ENCODE assay signal across 10 mouse cellular contexts in genomic region chr13:83718431-83719410, GRCm38 (mm10).
DNase-seq lines count a peak whose midpoint lies in the region; ATAC-seq and TF ChIP-seq lines count a peak whose summit lies in the region.
"Had no signal": no experiment of that assay in that cellular context is flagged by ENCODE, and none has a peak within 500 bp of the region (broad histone marks: within the 10 kb centered on the region; RNA-seq: fewer than 3 reads in every experiment).

No protein-coding gene starts in this region.

- no peaks in the 10 kb centered on the region for H3K36me3 ChIP-seq in hindbrain, embryonic 11.5 days (ENCODE audit: control insufficient read depth, insufficient read depth, low read length)
- no peaks in the 10 kb centered on the region for H3K36me3 ChIP-seq in midbrain, embryonic 15.5 days (replicated peaks)
- H3K36me3 ChIP-seq in liver, embryonic 11.5 days (ENCODE audit: control insufficient read depth, insufficient read depth, low read length): no peaks in the 10 kb centered on the region

- TF ChIP-seq CTCF in brain, embryonic 14.5 days (IDR thresholded peaks at IDR 0.05; ENCODE audit: borderline replicate concordance, extremely low read depth, insufficient read depth, insufficient read length): no peak

- 1% methylated on average over 10 of the region's 10 CpGs for WGBS in hindbrain, embryonic 11.5 days
- WGBS in midbrain, embryonic 15.5 days: 18% methylated on average over 10 of the region's 10 CpGs
- 9% methylated on average over 10 of the region's 10 CpGs for WGBS in liver, embryonic 11.5 days

- no peaks in the 10 kb centered on the region for H3K9me3 ChIP-seq in hindbrain, embryonic 11.5 days (ENCODE audit: control insufficient read depth, low read length)
- no peaks in the 10 kb centered on the region for H3K9me3 ChIP-seq in midbrain, embryonic 15.5 days
- H3K9me3 ChIP-seq in liver, embryonic 11.5 days (ENCODE audit: control insufficient read depth, low read length): no peaks in the 10 kb centered on the region

- H3K4me3 ChIP-seq in hindbrain, embryonic 11.5 days (ENCODE audit: low read depth, low read length): peak overlapping the region; percentile 48; the same call in 1 of the 2 replicates
- H3K4me3 ChIP-seq in midbrain, embryonic 15.5 days: peak overlapping the region; percentile 50
- no peak overlapping the region for H3K4me3 ChIP-seq in liver, embryonic 11.5 days (ENCODE audit: low read depth, low read length)

- TF ChIP-seq POLR2A in brain, embryonic 14.5 days (IDR thresholded peaks at IDR 0.05; ENCODE audit: borderline replicate concordance, extremely low read depth, insufficient read depth, insufficient read length, poor library complexity, severe bottlenecking): no peak

- H3K4me2 ChIP-seq in hindbrain, embryonic 11.5 days (replicated peaks; ENCODE audit: low read depth, low read length): peak overlapping the region; percentile 60
- H3K4me2 ChIP-seq in midbrain, embryonic 15.5 days: peak overlapping the region; percentile 62
- H3K4me2 ChIP-seq in liver, embryonic 11.5 days: no peak overlapping the region
- H3K4me2 ChIP-seq: heart, embryonic 11.5 days; lung, embryonic 14.5 days had no signal

- H3K4me1 ChIP-seq in hindbrain, embryonic 11.5 days (replicated peaks; ENCODE audit: control insufficient read depth, insufficient read depth, low read length): no peaks in the 10 kb centered on the region
- peaks cover 28% of the 10 kb centered on the region for H3K4me1 ChIP-seq in midbrain, embryonic 15.5 days
- H3K4me1 ChIP-seq in liver, embryonic 11.5 days (replicated peaks; ENCODE audit: control insufficient read depth, insufficient read depth, low read length): no peaks in the 10 kb centered on the region

- peak; percentile 78 for DNase-seq in brain, embryonic 14.5 days (ENCODE audit: low read depth)
- peak; percentile 78 to 84 for DNase-seq in cerebellum, postnatal 10 days
- DNase-seq in hindbrain, embryonic 11.5 days (ENCODE audit: low spot score): peak; percentile 53
- no peak for DNase-seq in spleen, postnatal 14 days (ENCODE audit: low spot score in 2 of 2)
- no peak for DNase-seq in liver, embryonic 11.5 days (ENCODE audit: low spot score)
- DNase-seq in thymus, postnatal 10 days (ENCODE audit: low spot score in 2 of 2): no peak
- DNase-seq: adrenal gland, adult 2 months; lung, embryonic 14.5 days had no signal

- ATAC-seq in hindbrain, embryonic 11.5 days (ENCODE audit: low FRiP score): no peak
- ATAC-seq in midbrain, embryonic 15.5 days (replicated peaks): no peak
- no peak for ATAC-seq in liver, embryonic 11.5 days (replicated peaks; ENCODE audit: low FRiP score)

- peak overlapping the region; percentile 52; the same call in 1 of the 2 replicates for H3K9ac ChIP-seq in hindbrain, embryonic 11.5 days (ENCODE audit: low read depth, low read length)
- H3K9ac ChIP-seq in midbrain, embryonic 15.5 days: peak overlapping the region; percentile 49
- H3K9ac ChIP-seq in liver, embryonic 11.5 days (ENCODE audit: low read depth, low read length): no peak overlapping the region
- H3K9ac ChIP-seq: lung, embryonic 14.5 days had no signal

- H3K27ac ChIP-seq in hindbrain, embryonic 11.5 days (ENCODE audit: low read depth, low read length): peak overlapping the region; percentile 95; the same call in 1 of the 2 replicates
- peak overlapping the region; percentile 94 for H3K27ac ChIP-seq in midbrain, embryonic 15.5 days
- no peak overlapping the region for H3K27ac ChIP-seq in liver, embryonic 11.5 days (ENCODE audit: low read depth, low read length)

- peaks cover 31% of the 10 kb centered on the region for H3K27me3 ChIP-seq in hindbrain, embryonic 11.5 days (ENCODE audit: control insufficient read depth, insufficient read depth, low read length)
- H3K27me3 ChIP-seq in midbrain, embryonic 15.5 days (replicated peaks): peaks cover 3% of the 10 kb centered on the region
- peaks cover 100% of the 10 kb centered on the region for H3K27me3 ChIP-seq in liver, embryonic 11.5 days (replicated peaks; ENCODE audit: control insufficient read depth, insufficient read depth, low read length)

Comparison
In these comparisons a context has a peak if more than half of its experiments do, and no peak if none do; other contexts are left out.
1. DNase-seq: peak in brain, embryonic 14.5 days (single experiment), cerebellum, postnatal 10 days (2 of 2) and hindbrain, embryonic 11.5 days (single experiment); none in spleen, postnatal 14 days (0 of 2), liver, embryonic 11.5 days (single experiment) and thymus, postnatal 10 days (0 of 2).